Mouse (Mus musculus): ENCODE results near the gene Atic. TPM values are rescaled to one million over a fixed set of nuclear protein-coding genes. Genes with fewer than 3 reads are reported as not detected.

The Atic gene
- total RNA-seq, 2 experiments from 2014 or later = 63.0 to 67.6 TPM

DNA sequence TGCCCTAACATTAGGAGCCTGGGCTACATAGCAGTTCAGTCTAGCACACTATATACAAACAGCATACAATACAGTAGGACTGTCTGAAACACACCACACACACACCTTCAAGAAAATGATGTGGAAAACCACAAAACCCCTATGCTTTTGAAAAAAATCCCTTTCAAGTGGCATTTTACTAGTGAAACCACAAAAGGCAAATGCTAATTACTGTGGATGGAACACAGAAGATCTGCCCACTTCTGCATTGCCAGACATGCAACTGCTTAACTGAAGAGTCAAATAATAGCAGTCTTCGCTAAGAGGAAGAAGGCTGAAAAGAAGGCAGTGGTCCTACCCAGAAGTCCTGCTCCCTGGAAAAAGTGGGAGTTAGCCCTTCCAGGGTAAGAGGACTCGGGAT lies 37.3 kb downstream of the Atic start:
- no peak for DNase-seq

DNA sequence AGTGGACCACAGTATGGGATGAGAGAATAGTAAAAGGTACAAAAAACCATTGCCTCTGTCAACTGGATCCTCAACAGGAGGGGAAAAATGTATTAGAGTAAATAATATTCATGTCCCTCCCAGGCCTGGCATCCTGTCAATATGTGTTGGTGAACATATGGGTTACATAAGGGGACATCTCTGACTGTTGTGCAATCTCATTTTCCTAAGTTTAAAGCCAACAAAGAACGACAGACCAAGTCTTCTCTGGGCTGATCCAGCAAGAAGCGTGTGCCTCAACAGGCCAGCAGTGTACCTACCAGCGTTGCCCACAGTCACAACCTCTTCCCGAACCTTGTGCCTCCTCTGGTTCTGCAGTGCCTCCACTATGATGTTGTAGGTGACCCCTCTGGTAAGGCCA lies 38.4 kb downstream of the Atic start:
- no peak for DNase-seq

DNA sequence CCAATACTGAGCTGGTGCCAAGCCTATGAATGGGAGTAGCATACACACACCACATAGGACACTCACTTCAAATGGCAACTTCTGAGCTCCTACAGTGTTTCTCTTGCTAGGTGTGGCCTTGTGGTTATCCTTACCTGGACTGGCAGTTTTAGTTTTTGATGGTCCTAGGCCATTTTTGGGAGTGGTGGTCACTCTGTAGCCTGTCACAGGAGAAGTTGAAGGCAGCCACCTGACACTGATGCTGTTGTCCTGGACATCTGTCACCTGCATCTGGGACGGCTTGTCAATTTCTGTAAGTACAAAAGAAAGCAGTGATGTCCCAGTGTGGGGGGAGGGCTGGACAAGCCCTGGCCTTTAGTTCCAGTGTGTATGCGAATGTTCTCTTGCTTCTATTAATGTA lies 48.8 kb downstream of the Atic start:
- no peak for DNase-seq

DNA sequence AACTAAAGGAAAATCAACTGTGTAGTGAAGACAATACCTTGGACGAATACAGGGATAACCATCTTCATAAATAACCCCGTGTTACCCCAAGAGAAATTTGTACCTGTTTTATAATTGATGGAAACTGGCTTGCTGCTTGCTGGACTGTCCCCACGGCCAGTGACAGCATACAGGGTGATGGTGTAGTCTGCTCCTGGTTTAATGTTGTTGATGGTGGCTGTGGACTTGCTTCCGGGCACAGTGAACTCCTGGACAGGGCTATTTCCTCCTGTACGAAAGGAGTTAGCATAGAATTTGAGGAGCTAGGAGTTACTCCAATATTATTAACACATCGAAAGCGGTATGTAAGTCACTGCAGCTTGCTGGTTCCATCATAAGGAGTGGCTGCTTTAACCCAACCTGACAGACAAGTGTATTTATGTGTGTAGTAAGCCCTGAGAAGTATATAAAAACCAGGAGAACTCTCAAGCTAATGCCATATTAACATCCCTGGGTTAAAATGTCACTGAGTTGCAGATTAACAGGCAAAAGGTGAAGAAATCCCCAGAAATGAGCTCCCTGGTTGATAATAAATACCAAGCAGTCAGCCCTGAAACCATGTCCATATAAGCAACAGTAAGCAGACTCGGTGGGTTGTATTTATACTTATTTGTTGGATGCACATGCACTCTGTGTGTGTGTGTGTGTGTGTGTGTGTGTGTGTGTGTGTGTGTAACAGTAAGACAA lies 49.8 kb downstream of the Atic start:
- DNase-seq = no peak

DNA sequence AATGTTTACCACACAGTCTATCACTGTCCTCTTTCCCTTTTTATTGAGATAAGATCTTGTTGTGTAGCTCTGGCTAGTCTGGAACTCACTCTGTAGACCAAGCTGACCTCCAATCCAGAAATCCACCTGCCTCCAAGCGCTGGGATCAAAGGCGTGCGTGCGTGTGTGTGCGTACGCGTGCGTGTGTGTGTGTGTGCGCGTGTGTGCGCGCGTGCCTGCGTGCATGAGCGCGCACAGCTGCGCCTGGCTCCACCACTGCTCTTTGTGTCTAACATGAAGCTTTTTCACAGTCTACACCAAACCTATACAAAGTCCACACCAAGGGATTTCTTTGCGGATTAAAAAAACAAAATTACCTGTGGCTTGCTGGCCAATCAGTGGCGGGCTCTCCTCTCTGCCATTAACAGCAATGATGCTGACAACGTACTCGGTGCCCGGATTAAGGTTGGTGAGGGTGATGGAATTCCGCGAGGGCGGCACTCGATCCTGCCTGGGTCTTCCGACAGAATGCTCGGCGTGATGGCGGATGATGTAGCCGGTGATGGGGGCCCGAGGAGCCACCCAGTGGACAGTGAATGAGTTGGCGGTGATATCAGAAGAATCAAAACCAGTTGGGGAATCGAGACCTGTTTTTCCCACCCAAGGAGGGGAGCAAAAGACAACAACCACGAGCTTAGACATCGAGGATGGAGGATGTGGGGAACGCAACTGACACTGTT lies 52.3 kb downstream of the Atic start:
- DNase-seq = no peak

DNA sequence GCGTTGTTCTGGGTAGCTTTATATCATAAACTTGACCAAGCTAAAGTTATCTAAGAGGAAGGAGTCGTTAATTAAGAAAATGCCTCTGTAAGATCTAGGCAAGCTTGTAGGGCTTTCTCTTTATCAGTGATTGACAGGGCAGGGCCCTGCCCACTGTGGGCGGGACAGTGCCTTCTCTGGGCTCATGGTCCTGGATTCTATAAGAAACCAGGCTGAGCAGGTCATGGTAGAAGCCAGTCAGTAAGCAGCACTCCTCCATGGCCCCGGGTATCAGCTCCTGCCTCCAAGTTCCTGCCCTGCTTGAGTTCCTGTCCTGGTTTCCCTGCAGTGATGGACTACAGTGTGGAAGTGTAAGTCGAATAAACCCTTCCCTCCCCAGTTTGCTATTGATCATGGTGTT lies 53.0 kb downstream of the Atic start:
- no peak for DNase-seq

DNA sequence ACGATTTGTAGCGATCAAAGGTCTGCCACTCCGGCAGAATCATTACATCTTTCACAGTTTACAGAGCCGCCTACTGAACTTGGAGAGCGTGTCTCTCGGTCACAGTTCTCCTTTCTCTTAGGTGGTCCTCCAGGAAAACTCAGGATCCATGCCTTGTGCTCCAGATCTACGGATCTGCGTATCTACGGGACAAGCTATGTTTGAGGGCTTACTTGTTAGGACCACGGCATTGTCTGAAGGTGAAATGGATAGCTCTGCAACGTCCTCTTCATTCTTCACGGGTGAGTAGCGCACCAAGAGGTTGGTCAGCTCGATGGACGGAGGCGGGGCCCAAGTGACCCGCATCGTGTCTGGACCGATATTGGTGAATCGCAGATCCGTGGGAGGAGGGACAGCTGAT lies 55.3 kb downstream of the Atic start:
- no peak for DNase-seq

DNA sequence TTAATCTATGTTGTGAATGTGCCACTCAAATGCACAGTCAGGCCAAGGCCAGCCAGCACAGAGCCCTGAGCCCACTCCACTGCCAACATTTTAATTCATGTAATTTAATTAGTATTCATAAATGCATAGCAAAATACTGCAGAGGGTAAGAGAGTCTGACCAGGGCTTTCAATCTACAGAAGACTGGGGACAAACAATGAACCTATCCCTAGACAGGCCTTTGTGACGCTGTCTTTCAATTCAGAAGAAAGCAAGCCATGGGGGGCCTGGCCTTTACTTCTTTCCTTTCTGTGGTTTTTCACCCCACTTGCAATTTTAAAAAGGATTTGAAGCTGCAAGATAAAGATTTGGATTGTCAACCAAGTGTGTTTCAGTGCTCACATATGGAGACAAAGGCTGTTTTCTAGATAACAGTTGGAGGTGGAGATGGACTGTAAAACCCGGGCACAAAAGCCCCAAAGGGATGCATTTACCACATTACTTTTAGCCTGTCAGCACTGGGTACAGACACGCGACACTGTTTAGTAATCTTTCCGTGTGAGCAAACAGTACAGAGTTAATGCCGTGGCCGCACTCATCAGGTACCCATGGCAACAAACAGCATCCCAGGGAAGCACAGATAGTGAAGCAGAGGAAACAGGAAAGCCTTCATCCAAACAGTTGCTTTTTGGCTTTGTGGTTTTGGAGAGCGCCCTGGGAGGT lies 57.7 kb downstream of the Atic start:
- no peak for DNase-seq

DNA sequence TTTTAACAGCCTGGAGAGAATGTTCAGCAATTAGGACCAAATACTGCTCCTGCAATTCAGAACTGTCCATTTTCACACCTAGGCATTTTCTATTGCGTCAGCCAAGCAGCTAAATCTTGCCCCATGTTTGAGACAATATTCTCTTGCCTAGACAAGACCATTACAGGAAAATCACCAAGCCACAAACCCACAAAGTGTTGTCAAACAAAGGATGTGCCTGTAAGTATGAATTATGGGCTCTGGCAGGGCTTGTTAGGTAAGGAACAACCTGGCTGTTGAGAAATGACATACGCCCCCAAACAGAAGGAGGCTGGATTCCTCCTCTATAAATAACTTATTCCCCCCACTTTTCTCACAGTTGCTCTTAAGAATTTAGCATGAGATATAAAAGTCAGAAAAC lies 64.6 kb downstream of the Atic start:
- DNase-seq = no peak

DNA sequence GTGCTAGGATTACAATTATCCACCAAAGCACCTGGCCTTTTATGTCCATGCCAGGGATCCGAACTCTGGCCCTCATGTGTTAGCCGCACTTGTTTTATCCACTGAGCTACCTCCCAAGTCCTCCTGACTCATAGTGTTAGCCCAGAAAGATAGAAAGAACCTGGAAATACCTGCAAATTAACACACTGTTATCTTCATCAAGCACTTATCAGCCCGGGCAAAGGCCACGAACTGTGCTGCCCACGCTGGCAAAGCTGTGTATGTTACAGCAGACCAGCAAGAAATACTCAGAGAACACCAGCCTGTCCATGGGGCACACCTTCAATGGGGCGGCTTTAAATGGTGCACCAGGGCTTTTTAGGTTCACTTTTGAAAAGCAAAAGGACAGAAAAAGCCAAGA lies 66.7 kb downstream of the Atic start:
- DNase-seq = no peak

Other genes with a start within 250 kb of the Atic start
- not detected for gene Abca12, start 142.2 kb upstream of the Atic start, total RNA-seq (2021)
- gene Fn1, start 96.0 kb downstream of the Atic start, total RNA-seq (2021) = 100 to 1,000 TPM in 1 of 2 experiments, 10 to 100 TPM in 1; 55.8 to 113 TPM

Measured in adrenal gland, postnatal 36 days (tissue).